Mouse (Mus musculus) embryo, embryonic 9.5 days (tissue): Measurements from ENCODE around the gene Gpr84.
"Not testable (repeated sequence)": the region's sequence is repeated elsewhere in the genome, so short reads cannot be mapped to it uniquely, and the experiment has no call there.

Source experiments
- DNase-seq: peaks from one replicate; pipeline ENCODE4 v3.0.0-alpha.2; 2017; ENCODE audit errors: extremely low spot score

Gpr84 gene

DNA sequence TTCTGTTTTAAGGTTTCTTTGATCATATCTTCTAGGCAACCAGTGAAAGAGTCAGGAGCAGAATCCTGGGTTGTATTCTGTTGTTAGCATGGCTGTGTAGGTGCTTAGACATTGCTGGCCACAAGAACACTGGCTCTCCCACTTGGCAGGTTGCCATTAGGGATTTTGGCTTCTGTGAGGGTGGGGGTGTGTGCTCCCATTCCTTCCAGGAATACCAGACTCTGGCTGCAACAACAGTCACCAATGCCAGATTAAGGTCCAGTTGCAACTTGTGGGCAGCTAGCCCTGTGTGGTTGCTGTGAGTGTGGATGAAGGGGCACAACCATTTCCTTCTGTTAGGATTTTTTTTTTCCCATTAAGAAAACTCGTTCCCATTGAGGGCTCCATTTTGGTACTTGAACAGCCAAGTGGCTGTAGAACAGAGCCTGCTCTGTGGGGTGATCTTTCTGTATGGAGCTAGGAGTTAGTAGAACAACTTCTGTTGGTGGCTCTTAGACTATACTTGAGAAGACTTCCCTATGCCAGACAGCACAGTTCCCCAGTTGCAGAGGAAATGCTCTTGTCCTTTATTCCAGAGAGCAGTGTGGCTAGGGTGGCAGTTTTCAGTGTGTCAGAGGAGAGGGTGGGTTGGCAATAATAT is 24.5 kb downstream of the Gpr84 start:
- DNase-seq = no peak

DNA sequence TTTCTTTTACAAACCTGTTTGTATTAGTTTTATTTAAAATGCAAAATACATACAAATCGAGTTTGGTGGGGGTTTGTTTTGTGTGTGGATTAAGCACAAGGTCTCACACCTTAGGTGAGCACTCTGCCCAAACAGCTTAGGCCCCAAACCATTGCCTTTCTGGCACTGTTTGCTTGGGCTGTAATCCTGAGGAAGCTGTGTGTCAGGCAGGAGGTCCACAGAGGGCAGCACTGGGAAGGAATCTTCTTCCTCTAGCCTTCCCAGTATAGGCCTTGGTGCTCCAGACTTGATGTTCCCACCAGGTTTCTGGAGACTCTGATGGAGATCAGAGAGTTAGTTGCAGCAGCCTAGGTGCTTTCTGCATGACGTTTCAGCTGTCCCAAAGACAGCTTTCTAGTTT is 25.8 kb downstream of the Gpr84 start:
- no peak for DNase-seq

- peak; percentile 64 for DNase-seq
Measured at GRCm38 (mm10) chr15:103284066-103284465, 26.3 kb downstream of the Gpr84 start.

- no peak for DNase-seq
Measured at GRCm38 (mm10) chr15:103281465-103282205, 28.8 kb downstream of the Gpr84 start.

DNA sequence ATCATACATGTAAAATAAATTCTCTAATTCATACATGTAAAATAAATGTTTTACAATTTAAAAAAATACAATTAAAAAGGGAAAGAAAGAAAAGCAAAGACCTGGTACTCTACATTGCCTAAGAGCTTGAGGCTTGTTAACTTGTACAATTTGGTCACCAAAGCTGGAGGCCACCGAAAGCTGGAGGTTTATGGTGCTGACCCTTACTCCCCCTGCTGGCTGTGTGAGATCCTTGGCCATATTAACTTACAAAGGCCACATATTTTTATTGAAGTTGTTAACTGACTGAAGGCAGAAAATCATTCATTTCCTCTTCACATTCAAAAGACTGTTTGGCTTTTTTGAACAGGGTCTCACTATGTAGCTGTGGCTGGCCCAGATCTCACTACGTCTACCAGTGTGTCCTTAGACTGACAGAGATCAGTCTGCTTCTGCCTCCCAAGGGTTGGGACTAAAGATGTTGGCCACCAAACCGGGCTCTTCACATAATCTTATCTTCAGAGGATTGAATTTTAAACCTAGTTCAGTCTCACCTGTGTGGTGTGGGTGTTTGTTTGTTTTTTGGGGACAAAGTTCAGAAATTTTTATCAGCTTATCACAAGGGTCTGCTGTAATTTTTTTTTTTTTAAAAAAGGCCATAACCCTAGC is 29.5 kb downstream of the Gpr84 start:
- DNase-seq = peak; percentile 36

GRCm38 (mm10) chr15:103279750-103280149 is 30.7 kb downstream of the Gpr84 start:
- no peak for DNase-seq

DNA sequence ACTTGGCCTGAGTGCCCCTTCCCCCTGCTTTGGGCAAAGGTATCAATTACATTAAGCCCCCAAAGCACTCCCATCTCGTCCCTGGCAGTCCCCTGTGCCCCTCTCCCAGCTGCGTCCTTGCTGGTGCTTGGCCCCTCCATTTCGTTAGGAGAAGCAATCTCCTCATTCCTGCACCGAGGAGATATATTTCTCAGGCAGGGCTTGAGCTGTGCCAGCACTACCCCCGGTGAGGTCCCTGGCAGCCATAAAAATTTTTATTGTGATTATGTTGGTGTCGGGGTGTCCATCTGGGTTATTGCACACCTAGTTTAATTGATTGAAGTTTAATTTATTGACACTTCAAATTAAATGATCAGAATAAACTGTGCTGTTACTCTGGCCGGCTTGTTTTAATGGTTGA is 32.5 kb downstream of the Gpr84 start:
- no peak for DNase-seq

DNA sequence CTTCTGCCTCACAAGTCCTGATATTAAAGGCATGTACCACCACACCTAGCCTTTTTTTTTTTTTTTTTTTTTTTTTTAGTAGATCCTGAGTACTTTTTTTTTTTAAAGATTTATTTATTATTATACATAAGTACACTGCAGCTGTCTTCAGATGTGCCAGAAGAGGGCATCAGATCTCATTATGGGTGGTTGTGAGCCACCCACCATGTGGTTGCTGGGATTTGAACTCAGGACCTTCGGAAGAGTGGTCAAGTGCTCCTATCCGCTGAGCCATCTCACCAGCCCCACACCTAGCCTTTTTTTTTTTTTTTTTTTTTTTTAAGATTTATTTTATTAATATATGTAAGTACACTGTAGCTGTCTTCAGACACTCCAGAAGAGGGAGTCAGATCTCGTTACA is 34.5 kb downstream of the Gpr84 start:
- DNase-seq = not testable (repeated sequence)

- peak; percentile 93 for DNase-seq
Measured at GRCm38 (mm10) chr15:103272419-103273279, 37.8 kb downstream of the Gpr84 start, which contains the start of gene Copz1. Gene Copz1 (plus strand): TSS chr15:103272714.

GRCm38 (mm10) chr15:103268903-103269302 is 41.5 kb downstream of the Gpr84 start:
- no peak for DNase-seq

GRCm38 (mm10) chr15:103264794-103265193 is 45.6 kb downstream of the Gpr84 start:
- DNase-seq = no peak

- DNase-seq = no peak
Measured at GRCm38 (mm10) chr15:103259989-103260388, 50.4 kb downstream of the Gpr84 start.

DNA sequence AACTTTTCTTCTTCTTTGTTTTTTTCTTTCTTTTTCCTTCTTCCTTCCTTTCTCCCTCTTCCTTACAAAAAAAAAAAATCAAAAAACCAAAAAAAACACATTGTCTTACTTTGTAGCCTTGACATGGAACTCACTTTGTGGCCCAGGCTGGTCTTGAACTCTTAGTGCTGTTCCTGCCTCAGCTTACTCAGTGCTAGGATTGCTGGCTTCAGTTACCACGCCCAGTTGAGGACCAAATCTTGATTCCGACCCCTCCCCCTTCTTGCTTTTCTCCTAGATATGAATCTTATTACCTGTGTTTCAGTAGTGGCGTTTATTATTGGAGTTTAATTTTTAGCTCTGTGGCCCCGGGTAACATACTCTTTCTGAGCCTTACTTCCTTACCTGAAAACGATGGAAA is 51.2 kb downstream of the Gpr84 start:
- DNase-seq = no peak
